Mouse (Mus musculus): ENCODE measurements around the gene As3mt.
"Not testable (repeated sequence)": the region's sequence is repeated elsewhere in the genome, so short reads cannot be mapped to it uniquely, and the experiment has no call there.

Gene As3mt

GRCm38 (mm10) chr19:46699011-46699481, 8.2 kb upstream of the As3mt start:
- no peak for DNase-seq (ENCODE audit: low spot score in 2 of 2)

GRCm38 (mm10) chr19:46701156-46701555, 6.1 kb upstream of the As3mt start:
- no peak for DNase-seq (ENCODE audit: low spot score in 2 of 2)

DNA sequence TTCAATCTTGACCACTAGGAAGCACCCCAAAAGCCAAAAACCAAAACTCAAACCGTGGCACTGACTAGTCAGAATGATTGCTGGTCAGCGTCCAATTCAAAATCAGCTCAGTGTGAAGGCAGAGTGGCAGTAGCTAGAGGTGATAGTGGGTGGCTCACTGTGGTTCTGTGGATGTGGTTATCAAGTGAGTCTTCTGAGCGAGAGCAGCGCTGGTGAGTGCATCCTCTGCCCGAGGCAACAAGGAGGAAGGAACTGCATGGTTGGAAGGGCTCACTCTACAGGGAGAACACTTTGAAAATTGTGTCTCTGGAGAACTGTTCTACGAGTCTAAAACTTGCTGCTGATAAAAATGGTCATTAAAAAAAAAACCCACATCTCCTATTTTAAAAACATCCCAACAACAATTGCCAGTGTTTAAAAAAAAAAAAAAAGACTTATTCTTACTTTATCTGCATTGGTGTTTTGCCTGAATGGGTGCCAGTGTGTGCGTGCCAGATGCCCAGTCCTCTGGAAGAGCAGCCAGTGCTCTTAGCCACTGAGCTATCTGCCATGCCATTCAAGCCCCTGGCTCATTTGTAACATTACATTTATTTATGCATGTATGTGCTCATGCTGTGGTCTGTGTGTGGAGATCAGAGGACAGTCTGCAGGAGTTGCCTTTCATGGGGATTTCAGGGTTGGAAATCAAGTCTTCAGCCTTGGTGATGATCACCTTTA, 1.3 kb upstream of the As3mt start:
- no peak for DNase-seq (ENCODE audit: low spot score in 2 of 2)

DNA sequence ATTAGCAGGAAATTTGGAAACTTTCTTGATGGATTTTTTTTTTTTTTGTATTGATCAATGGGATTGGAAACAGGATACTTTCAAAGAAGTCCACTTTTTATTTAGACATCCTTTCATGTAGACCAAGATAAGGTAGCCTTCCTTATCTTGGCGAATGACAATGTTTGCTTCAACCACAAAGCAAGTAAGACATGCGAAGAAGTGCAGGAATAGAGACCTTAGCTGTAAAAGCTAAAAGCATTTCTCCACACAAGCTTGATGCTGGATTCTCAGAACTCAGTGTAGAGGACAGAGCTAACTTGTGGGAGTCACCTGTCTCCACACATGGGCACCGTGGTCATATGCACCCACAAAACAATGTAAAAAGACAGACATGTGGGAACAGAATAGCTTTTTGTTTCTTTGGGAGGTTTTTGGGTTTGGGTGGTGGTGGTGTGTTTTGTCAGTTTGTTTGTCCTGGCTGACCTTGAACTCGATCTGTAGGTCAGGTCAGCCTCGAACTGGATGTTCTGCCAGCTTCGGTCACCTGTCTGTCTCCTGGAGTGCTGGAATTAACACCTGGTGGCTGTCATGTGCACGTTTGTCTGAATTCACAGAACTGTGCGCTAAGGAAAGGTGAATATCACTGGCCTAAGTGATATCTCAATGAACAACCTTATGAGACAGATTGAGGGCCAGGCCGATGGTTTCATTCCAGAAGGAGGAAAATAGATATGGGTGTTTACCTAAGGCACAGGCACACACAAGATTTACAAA, 540 bp upstream of the As3mt start:
- no peak for DNase-seq (ENCODE audit: low spot score in 2 of 2)

DNA sequence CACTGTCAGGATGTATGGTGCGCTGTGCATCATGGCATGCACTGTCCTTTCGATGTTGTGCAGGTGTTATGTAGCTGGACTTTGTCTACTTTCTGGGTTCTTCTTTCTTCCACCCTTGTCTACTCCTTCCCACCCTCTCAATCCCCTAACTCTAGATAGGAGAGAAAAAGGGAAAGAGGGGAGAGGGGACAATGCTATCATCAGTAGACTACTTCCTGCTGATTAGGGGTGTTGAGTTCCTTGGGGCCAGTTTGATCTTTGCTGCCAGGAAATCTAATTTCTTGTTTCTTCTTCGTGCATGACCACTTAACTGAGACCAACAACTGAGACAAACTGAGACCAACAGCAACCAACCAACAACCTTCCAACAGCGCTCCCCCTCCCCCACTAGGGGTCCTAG, 3.4 kb downstream of the As3mt start:
- DNase-seq (ENCODE audit: low spot score in 2 of 2) = no peak

DNA sequence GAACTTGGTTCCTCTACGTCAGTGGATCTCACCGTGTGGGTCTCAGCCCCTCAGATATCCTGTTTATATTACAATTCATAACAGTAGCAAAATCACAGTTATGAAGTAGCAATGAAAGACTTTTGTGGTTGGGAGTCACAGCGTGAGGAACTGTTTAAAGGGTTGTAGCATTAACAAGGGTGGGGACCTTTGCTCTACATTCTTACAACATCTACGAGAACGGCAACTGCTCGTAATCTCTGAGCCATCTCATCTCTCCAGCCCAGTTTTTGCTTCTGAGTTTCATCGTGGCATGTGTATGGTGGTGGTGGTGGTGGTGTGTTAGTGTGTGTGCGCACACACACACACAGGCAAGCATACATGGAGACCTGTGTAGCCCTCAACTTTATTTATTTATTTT, 7.0 kb downstream of the As3mt start:
- DNase-seq (ENCODE audit: low spot score in 2 of 2) = no peak

GRCm38 (mm10) chr19:46715016-46715415, 7.8 kb downstream of the As3mt start:
- no peak for DNase-seq (ENCODE audit: low spot score in 2 of 2)

GRCm38 (mm10) chr19:46718150-46718549, 10.9 kb downstream of the As3mt start:
- no peak for DNase-seq (ENCODE audit: low spot score in 2 of 2)

DNA sequence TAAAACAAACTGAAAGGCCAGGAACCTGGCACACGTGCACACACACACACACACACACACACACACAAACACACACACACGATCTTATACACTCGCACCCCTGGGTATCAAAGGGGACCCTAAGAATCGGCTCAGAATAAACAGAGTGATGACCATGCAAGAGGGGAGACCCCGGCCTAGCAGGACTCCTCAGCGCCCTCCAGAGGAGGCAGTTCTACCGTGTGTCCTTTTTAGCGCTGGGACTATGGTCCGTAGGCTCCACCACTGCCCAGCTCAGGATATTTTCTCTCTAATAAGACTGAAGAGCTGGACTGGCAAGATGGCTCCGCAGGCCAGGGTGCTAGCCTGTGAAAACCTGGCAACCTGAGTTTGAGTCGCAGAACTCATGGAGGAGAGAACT, 17.2 kb downstream of the As3mt start:
- DNase-seq (ENCODE audit: low spot score in 2 of 2) = no peak

DNA sequence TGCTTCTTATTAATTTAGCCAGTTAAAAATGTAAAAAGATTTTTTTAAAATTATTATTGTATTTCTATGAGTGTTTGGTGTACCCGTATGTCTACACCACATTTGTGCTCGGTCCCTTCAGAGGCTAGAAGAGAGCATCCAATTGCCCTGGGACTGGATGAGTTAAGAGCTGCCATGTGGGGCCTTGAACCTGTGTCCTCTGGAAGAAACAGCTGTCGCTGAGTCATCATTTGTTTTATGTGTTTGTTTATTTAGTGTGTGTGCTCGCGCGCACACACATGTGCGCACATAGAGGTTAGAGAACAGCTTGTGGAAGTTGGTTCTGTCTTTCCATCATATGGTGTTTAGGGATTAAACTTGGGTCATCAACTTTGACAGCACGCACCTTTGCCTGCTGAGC, 18.9 kb downstream of the As3mt start:
- no peak for DNase-seq (ENCODE audit: low spot score in 2 of 2)

GRCm38 (mm10) chr19:46727140-46727736, 20.0 kb downstream of the As3mt start:
- DNase-seq (ENCODE audit: low spot score in 2 of 2) = no peak

GRCm38 (mm10) chr19:46727945-46728540, 20.8 kb downstream of the As3mt start:
- peak in 1 of 2 experiments; percentile 2 for DNase-seq (ENCODE audit: low spot score in 2 of 2)

- no peak for DNase-seq (ENCODE audit: low spot score in 2 of 2)
These were observed 21.7 kb downstream of the As3mt start for GRCm38 (mm10) chr19:46728909-46729308.

- DNase-seq (ENCODE audit: low spot score in 2 of 2) = no peak
These were observed 24.1 kb downstream of the As3mt start for GRCm38 (mm10) chr19:46731351-46731750.

- not testable (repeated sequence) for DNase-seq (ENCODE audit: low spot score in 2 of 2)
These were observed 25.4 kb downstream of the As3mt start for GRCm38 (mm10) chr19:46732673-46733072.

DNA sequence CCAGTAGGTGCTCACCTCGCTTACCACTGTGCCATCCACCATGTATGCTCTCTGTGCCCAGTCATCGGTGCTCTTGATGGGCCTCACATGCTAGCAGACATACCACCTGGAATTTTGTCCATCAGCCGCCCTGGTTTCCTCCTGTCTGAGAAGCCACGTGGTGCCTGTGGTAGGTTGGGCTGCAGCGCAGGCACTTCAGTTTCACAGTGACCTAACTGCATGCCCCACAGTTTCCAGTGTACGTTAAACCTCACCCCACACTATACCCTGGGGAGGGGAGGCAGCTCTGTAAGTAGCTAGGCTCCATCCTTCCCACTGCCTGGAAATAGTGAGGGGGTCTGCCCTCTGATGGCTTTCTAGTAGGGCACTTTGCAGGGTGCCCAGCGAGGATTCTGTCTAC, 26.4 kb downstream of the As3mt start:
- DNase-seq (ENCODE audit: low spot score in 2 of 2) = no peak

- DNase-seq (ENCODE audit: low spot score in 2 of 2) = no peak
These were observed 28.0 kb downstream of the As3mt start for GRCm38 (mm10) chr19:46735241-46735640.

DNA sequence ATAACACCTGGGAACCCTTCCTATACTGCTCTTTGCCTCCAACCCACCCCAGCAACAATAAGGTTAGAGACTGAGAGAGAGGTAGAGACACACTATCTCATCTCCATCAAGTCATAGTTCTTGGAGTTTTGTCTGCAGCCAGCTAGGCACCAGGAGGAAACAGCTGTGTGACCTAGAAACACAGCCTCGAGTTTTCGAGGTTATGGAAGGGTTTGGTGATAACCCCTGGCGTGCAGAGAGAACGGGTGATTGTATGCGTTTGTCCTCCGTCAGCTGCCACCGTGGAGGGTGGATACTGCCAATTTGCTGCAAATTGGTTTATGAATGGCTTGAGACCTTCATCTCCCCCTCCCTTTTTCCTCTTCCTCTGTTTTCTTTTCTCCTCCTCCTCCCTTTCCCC, 29.8 kb downstream of the As3mt start:
- no peak for DNase-seq (ENCODE audit: low spot score in 2 of 2)

- peak; percentile 51 to 54 for DNase-seq (ENCODE audit: low spot score in 2 of 2)
These were observed 33.2 kb downstream of the As3mt start for GRCm38 (mm10) chr19:46740341-46741008.

DNA sequence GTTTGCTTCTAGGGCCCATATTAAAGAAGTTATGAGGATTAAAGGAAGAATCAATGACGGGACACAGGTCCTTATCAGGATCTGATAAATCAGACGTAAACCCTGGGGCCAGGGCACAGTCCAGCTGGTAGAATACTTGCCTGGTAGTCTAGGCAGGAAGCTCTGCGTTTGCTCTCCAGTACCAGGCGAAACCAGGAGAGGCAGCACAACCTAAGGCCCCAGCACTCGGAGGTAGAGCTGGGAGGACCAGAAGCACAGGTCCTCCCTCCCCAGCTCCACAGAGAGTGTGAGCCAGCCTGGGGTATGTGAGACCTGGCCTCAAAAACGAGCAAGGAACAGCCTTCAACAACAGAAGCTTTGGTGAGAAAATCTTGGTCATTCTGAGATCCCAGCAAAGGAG, 34.3 kb downstream of the As3mt start:
- no peak for DNase-seq (ENCODE audit: low spot score in 2 of 2)

GRCm38 (mm10) chr19:46744681-46745080, 37.4 kb downstream of the As3mt start:
- no peak for DNase-seq (ENCODE audit: low spot score in 2 of 2)

DNA sequence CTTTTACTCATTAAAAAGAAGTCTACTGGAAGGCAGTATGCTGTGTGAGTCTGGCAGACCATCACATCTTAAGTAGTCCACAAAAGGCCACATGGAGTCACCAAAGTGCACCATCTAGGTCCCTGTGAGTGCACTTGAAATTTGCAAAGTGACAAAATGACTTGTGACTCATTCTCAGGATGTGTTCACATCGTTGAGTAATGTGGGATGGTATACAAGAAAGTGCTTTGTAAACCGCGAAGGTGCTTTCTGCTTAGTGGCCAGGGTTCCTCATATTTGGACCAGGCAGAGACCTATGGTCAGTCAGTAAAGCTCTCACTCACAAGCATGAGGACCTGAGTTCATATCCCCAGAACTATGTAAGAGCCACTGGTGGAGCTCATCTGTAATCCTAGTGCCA, 40.5 kb downstream of the As3mt start:
- no peak for DNase-seq (ENCODE audit: low spot score in 2 of 2)
